Mouse (Mus musculus) C2C12 (cell line): Measurements from ENCODE around the gene Rere.

Source experiments
- CTCF ChIP-seq: IDR thresholded peaks from one replicate; pipeline ENCODE4 v1.5.1; 2011; ENCODE audit not compliant: control insufficient read depth, insufficient read depth, insufficient read length
- FOSL1 ChIP-seq: IDR thresholded peaks from one replicate; pipeline ENCODE4 v1.8.0; 2011; ENCODE audit warnings: mild to moderate bottlenecking, low read length; ENCODE audit not compliant: poor library complexity, insufficient read depth, severe bottlenecking
- MAX ChIP-seq: IDR thresholded peaks from one replicate; pipeline ENCODE4 v1.6.1; 2011; ENCODE audit warnings: mild to moderate bottlenecking, control low read depth
- MYOD1 ChIP-seq: IDR thresholded peaks from one replicate; pipeline ENCODE4 v1.6.1; 2011; ENCODE audit warnings: low read depth; ENCODE audit not compliant: control insufficient read depth, insufficient read length
- USF1 ChIP-seq: IDR thresholded peaks from one replicate; pipeline ENCODE4 v1.6.1; 2011; ENCODE audit warnings: low read depth, mild to moderate bottlenecking, control low read depth, moderate library complexity

GRCm38 (mm10) chr4:150585800-150586199 is 304.4 kb downstream of the Rere start:
- TF ChIP-seq MYOD1 (no peak), CTCF (no peak), USF1 (no peak), MAX (no peak), FOSL1 (no peak)
